Mouse (Mus musculus): ENCODE measurements around the gene Gpn2. TPM values are rescaled to one million over a fixed set of nuclear protein-coding genes. Genes with fewer than 3 reads are reported as not detected.

Gene Gpn2
- total RNA-seq, 1 experiment from 2014 or later = 12.7 TPM

DNA sequence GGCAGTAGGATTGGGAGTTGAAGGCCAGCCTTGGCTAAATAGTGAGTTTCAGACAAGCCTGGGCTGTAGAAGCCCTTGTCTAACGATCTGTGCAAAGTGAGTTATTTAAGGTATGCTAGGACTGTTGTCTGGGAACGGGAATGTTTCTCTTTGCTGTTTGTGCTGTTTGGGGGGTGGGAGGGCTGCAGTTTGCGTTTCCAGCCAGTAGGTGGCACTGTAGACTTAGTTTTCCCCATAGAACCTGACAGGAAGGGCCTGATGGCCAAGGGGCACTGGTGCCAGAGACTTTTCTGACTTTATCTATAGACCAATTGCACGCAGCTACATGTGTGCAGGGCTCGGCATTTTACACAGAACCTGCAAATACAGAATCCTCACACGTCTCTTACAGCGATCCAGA, 8.4 kb downstream of the Gpn2 start:
- peak; percentile 83 for DNase-seq

DNA sequence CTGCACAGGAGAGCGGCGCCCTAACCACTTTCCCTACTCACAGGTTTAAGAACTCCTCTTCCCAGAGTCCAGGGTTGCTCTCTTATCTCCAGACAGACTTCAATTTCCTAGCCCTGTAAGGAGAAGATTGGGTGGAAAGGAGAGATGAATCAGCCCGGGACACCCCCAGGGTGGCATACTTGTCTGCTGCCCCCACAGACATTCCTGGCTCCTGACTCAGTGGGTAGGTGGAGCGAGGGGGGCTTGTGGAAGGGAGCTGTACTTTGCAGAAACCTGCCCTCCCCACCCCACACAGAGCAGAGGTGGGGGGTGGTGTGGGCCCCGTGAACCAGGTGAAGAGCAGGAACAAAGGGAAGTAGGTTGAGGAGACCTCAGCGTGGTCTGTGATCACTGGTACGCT, 11.4 kb downstream of the Gpn2 start:
- no peak for DNase-seq

DNA sequence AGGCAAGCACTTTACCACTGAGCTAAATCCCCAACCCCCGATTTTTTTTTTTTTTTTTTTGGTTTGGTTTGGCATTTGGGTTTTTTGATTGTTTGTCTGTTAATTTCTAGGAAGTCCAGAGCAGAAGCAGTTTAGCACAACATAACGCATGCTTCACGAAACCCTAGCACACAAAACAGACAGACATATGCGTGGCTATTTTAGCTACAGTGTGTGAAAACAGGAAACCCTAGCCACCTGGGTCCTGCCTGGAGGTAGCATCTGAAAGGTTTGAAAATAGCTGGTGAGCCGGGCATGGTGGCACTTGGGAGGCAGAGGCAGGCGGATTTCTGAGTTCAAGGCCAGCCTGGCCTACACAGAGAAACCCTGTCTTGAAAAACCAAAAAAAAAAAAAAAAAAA, 11.9 kb downstream of the Gpn2 start:
- DNase-seq = no peak

DNA sequence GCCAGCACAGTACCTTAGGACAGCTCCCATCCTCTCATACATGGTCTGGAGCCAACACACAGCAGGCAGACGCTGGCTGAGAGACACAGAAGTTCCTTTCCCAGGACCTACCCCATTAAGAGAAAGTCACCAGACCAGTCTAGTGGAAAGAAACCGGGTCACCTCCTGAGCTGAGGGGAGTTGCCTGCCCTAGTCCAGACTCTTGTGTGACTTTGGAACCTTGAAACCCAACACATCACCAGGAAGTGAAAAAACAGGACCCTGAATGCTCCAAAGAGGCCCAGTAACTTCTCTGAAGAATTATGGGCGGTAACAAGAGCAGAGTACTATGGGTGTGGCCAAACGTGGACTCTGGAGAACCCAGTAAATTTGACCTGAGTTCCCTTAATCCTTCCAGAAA, 14.5 kb downstream of the Gpn2 start:
- DNase-seq = no peak

DNA sequence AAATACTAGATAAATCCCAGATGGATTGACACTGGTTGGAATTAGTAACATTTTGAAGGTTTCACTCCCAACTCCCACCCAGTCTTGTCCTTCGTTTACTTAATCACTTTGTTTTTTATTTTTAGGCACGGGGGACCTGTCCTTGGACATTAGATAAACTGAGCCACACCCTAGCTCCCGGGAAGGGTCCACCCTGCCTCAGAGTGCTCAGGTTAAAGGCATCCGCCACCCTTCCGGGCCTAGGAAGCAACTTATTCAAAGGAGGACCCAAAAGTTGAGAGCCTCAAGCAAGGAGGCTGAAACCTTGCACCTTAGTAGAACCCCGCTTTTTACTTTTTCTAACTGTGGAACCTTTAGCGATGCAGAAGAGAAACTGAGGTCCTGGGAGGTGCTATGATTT, 15.0 kb downstream of the Gpn2 start:
- DNase-seq = no peak

DNA sequence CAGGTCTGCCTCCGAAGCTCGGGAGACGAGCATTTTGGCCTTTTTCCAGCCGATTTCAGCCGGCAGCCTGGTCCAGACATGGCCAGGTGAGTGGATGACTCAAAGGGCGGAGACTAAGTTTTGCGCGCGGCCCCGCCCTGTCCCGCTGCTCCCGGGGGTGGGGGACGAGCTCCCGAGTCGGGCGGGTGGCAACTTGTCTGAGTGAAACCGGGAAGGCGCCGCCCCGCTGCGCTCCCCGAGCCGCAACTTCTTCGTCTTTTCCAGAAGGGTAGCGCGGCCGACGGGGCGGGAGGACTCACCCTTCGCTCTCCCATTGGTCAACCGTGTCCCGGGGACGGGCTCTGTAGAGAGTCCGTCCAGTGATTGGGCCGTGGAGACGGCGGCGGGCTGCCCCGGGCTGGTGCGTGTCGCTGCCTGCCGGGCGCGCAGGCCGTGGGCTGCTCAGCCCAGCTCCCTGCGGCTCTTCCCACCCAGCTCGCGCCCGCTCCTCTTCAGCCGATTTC, 15.5 kb downstream of the Gpn2 start:
- DNase-seq = peak; percentile 95

DNA sequence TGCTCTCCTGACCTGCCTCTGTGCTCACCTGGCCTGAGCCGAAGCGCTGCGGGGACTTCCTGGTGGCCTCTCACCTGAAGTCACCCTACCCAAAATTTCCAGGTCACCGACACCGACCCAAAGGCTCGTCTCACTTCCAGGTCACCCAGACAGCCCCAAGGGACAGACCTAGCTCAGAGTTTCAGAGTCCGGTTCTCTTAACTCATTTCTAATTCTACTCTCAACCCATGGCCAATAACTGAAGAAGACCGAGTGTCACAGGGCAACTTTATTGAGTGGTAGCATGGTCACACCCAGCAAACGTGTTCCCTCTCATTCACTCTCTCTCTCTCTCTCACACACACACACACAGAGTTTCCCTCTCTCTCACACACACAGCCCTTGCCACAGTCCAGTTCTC, 16.1 kb downstream of the Gpn2 start:
- DNase-seq = no peak

DNA sequence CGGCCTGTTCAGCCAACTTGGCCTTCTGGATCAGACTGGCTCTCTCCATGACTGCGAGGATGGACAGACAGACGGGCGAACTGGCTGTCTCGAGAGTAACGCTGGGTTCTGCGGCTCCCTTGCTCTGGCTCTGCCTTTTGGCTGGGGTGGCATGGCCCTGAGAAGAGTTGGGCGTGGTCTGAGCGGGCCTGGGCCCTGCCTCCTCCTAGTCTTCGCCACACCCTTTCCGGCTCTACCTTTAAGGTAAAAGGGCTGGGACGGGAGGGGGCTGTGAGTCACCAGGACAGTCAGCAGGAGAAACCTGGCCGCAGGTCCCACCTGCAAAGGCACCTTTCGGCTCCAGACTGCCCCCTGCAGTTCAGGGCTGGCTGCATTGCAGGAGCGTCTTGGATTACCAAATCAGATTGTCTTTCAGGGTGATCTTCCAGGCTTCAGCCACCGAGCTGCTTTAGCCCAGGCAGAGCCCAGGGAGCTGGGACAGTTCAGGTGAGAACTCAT, 17.6 kb downstream of the Gpn2 start, which contains the start of gene Sfn:
Gene Sfn, minus strand, starts transcription at position 448 of the 498 bp plus-strand sequence.
- DNase-seq = peak; percentile 67

DNA sequence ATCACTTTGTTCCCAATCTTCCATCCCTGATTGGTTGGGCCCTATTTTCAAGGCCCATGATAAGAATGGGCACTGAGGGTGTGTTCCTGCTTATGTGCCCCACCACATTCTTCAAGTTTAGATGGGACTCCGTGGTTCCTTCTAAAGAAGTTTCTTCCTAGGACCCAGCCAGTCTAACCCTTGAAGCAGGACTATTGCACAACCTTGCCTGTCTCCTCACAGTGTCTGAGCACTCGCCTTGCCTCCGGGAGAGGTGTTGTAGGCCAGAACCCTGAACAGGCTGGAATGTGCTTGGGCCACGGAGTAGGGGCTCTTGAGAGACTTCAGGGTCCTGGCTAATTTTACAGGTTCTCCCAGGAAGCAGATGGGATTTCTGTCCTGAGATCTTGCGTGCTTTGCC, 18.9 kb downstream of the Gpn2 start:
- no peak for DNase-seq

DNA sequence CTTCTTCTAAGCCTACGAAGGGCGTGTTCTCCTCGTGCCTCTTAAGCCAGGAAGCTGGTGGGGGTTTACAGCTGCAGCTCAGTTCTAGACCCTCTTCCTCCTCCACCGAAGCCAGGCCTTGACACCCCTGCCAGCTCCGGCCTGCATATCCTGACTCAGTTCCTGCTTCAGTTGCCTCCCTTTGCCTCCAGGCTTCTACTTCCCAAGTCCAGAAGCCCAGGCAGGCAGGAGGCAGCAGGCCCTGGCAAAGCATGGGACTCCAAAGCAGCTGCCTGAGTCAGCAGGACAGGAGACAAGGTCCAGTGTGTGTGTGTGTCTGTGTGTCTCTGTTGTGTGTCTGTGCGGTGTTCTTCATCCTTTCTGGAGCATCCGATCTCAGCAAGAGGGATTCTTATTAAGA, 20.0 kb downstream of the Gpn2 start:
- no peak for DNase-seq

DNA sequence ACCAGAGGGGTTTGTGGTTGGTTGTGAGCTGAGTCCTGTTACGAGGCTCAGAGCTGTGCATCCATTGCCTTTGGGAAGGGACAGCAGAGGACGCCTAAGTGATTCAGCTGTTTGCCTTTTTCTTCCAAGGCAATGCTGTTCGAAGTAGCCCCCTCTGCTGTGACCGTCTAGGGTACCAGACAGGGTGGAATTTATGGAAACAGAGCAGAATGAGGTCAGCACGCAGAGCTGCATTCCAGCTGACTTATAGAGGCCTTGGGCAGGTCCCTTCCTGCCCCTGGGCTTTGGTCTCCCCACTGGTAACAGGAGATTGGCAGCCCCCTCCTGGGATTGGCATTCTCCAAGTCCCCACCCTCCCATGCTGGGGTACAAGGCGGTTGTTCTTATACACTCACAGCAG, 20.7 kb downstream of the Gpn2 start:
- no peak for DNase-seq

DNA sequence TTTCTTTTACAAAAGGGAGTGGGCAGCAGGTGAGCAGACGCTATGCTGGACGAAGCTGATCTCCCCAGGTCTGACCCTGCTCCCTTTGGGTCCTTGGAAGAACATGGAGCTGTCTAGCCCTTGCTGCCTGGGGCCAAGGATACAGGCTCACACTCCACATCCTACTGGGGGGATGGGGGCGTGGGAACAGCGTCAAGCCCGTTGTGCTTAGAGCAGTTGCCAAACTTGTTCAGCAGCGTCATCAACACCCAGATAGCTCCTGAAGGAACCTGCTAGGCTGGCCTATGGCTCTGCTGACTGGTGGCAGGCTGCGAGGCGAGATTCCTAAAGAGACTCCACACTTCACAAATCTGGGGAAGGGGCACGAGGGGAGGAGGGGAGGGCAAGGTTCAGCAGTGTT, 21.2 kb downstream of the Gpn2 start:
- no peak for DNase-seq

DNA sequence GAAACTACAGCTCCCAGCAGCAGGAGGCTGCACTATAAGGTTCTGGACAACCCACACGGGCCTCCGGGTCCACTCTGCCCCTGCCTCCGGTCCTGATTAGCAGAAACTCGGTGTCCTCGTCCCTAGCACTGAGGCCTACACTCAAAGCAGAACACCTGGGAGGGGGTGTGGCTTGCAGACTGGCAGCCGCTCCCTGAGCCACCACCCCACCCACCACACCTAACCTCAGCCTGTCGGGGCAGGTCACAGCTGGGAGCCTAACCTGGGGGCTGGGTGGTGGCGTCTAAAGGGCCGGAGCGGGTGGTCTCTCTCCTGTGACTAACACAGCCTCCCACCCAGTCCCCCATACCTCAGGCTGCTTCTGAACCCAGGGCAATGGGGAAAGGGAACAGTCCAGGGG, 23.1 kb downstream of the Gpn2 start:
- DNase-seq = no peak

DNA sequence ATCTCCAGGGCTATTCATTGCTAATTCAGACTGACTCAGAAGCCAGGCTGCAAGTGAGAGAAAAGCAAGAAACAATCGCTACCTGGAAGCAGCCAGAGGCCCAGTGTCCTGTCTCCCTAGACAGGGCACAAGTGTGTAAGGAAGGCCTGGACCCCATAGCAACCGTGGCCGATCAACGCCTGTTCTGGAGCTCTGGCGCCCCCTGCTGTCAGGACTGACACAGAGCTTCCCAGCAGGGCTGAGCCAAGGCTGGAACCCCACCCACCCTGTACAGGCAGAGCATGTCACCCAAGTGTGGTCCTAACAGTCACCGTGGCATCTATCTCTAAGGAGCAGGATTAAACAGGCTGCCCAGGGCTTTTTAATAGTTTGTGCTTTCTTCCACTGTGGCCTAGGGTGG, 25.6 kb downstream of the Gpn2 start:
- DNase-seq = peak; percentile 94

DNA sequence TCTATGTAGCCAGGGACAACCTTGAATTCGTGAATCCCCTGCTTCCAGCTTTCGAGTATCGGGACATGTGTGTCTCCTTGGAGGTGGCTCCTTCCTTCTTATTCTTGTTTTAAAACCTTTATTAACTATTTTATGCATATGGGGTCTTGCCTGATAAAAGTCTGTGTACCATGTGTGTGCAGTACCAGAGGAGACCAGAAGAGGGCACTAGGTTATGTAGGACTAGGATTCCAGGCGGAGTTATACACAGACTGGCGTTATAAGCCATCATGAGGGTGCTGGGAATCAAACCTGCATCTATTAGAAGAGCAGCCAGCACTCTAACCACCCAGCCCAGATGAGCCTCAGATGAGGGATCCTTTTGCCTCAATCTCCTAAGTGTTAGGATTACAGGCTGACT, 27.7 kb downstream of the Gpn2 start:
- DNase-seq = no peak

DNA sequence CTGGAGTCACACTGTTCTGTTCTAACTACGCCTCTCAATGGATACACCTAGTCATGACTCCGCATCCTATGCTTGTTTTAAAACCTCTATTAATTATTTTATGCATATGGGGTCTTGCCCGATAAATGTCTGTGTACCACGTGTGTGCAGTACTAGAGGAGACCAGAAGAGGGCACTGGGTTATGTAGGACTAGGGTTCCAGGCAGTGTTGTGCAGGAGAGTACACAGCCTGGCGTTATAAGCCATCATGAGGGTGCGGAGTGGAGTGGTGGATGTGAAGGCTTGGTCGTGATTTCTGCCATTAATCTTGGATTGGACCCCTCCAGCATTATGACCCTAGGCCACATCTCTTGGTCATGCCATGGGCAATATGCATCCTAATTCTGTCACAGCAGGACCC, 28.3 kb downstream of the Gpn2 start:
- DNase-seq = no peak

DNA sequence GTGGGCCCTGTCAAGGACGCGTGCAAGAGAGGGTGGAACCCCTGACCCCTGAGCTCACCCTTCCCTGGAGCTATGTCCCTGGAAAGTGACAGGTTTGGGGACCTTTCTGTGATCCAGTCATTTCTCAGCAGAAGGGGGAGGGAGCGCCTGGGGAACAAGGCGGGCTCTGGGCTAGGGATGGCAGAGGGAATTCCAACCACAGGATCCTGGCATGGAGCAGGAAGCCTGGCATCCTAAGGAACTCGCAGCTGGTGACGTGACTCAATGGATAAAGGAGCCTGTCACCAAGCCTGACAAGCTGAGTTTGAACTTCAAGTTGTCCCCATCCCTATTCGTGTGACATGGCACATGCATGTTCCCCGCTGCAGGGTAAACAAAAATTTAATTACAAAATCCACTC, 28.9 kb downstream of the Gpn2 start:
- DNase-seq = no peak

DNA sequence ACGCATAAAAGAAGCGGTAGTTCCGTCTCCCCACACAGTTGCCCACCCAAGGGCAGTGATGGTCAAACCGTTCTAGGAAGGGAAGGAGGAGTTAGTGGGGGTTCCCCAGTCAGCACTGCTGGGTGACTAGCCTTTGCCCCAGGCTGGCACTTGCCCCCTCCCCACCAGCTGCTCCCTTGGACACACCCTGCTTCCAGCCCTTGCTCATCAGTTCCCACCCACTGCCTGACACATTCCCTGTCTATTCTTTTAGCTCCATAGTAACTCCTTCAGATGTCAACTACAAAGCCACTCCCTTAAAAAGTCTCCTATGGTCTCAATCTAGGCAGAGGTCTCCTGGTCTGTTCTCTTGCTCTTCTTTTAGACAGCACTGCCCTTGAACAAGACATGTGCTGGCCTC, 29.7 kb downstream of the Gpn2 start:
- DNase-seq = no peak

DNA sequence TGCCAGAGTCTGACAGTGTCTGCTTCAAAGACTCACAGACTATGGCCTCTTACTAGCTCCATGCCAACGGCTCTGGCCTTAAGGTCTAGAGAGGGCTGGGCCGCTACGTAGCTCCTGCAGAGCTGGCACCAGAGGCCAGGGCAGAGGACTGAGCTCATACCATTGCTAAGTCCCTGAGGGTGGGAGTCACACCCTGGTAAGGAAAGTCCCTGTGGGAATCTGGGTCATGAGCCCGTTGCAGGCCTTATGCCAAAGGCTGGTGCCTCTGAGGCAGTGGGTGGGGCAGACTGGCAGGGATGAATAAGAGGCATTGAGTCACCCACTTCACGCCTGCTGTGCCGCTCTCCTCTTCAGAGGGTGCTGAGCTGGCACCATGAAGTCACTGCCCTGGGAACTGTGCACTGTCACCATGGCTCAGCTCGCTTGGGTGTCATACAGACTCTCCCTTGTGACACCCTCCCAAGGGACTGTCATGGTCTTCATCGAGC, 30.2 kb downstream of the Gpn2 start:
- peak; percentile 92 for DNase-seq

DNA sequence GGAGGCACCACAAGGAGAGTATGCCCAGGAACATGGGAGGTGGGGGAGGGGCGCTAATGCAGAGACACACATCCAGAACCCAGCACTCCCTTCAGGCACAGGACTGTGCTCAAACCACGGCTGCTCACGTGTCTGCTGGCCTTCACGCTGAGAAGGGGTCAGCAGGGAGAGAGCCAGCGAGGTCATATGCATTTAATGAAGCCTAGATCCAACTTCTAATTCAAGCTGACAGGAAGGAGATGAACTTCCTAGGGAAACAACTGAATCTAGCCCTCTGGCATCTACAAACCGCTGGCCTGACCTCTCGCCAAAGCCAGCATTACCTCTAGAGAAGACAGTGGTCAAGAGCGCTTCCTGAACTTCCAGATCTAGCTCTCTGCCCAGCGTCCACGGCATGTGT, 31.3 kb downstream of the Gpn2 start:
- DNase-seq = no peak

DNA sequence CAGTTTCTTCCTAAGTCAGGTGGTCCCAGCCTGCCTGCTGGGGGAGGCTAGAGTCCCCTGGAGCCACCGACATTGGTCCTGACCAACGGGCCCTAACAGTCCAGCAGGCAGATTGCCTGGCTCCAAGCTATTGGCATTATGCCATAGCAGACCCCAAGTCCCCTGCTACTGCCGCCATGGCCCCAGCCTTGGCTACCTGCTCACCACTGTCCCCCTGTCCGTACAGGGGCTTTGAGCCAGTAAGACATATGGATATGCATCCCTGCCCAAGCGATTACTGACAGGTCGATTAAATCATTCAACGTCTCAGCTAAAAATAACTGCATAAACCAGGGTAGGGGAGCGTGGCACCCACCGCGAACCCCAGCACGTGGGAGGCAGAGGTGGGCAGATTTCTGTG, 33.8 kb downstream of the Gpn2 start:
- DNase-seq = no peak

DNA sequence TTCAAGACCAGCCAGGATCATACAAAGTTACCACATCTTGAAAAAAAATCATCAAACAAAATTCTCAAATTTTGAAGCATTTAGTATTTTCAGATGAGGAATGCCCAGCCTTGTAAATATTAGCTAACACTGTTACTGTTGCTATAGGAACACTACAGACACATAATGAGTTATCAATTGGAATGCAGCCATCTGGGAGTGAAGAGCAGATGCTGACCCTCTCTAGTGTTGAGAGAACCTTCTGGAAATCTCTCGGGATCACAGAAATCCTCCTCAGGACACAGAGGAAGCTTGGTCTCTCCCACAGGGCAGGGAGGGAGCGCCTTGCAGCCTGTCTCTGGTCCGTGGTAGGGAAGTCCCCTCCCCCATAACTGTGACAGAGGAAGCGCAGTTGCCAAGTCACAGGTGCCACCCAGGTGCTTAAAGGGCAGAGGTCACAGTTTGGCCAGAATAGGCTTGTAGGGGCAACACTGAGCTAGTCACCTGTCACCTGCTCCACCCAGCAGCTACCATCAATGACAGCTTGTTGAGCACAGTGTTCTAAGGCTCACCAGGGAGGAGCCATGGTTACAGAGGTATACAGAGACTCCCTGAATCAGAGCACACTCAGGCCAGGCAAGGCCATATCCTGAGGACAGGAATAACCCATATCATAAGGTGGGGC, 35.4 kb downstream of the Gpn2 start:
- DNase-seq = no peak

DNA sequence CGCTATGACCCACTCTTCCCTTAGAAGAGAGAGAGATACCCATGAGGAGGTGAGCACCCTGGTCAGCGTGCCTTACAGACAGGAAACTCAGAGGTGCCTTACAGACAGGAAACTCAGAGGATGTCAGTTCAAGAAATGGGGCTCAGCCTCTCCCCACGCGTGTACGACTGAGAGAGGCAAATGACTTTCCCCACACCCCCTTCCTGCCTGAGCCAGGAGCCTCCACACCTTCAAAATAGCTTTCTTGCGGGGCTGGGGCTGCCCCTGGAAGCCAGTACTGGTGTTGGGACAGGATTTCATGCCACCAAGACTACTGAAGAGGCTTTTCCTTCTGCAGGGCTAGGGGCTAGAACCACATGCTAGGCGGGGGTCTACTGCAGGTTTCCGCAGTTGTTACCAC, 36.5 kb downstream of the Gpn2 start:
- DNase-seq = no peak

DNA sequence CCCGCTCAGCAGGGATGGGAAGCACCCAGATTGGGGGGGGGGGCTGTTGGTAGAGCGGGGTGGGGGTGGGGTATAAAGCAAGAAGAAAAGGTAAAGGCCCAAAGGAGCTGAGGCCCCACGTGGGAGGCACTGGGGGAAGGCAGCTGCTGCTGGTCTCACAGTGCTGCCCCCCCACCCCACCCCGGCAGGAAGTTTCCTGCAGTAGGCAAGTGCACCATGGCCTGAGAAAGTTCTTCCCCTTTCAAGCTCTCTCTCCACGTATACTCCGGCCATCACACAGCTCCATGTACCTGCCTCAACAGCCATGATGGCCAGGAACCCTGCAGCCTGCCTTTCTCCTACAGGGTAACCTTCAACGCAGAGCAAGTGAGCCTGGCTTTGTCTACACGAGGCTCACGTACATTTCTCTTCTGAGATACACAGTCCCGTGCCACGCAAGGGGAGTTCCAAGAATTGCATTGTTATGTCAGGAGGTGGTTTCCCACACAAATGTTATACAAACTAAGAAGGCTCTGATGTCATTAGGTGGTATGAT, 38.1 kb downstream of the Gpn2 start:
- DNase-seq = no peak

Measured in adrenal gland, postnatal 14 days (tissue).